In the genomic region with DNA sequence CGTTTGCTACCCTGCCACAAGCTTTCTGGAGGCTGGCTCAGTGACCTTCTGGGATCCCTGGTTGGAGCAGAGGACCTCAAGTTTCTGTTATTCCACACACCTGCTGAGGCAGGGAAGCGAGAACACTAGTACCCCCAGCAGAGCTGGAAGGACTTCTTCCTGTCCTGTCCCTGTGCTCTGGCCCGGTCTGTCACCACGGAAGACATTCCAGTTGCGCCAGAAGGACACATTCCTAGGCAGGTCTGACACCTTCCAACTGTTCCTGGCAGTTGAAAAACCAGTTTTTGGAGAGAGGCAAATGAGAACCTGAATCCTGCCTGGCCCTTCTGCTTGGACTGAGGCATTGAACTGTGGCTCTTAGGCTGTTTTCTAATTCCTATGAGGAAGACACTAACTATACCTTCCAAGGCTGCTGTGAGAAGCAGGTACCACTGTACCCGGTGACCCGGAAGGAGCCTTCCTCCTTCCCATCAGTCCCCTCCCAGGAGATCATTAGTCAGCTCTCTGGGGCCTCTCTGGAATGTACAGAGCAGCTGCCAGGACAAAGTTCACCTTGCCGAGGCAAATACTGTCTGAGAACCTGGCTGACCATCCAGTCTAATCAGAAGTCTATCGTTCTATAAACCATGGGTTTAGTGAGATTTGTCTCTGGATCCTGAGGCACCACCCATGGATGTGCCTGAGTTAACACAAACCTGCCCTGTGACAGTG, we compare ENCODE assay signal across 19 mouse cellular contexts. TPM values are rescaled to one million over a fixed set of nuclear protein-coding genes. Genes with fewer than 3 reads are reported as not detected.
DNase-seq lines count a peak whose midpoint lies in the region; ATAC-seq and TF ChIP-seq lines count a peak whose summit lies in the region.
"Had no signal": no experiment of that assay in that cellular context is flagged by ENCODE, and none has a peak within 500 bp of the region (broad histone marks: within the 10 kb centered on the region; RNA-seq: fewer than 3 reads in every experiment).

No protein-coding gene starts in this region.

- DNase-seq in limb, embryonic 10.5 days (ENCODE audit: low spot score), result no peak
- DNase-seq in R1 (ENCODE audit: low read depth, low spot score), result peak; percentile 27
- DNase-seq in kidney, adult 8-10 months, result peak; percentile 75 to 84
- DNase-seq in lung, postnatal 0 days (ENCODE audit: low spot score), result peak; percentile 47
- DNase-seq in layer of hippocampus, postnatal 36 days, result no peak
- DNase-seq: cerebellum, adult 9-10 months; embryo, embryonic 11 days; heart, adult 18-20 months; liver, embryonic 13.5 days; thymus, adult 18-20 months had no signal

- H3K4me3 ChIP-seq in limb, embryonic 15.5 days, result no peak overlapping the region
- no peak overlapping the region for H3K4me3 ChIP-seq in limb, embryonic 10.5 days
- no peak overlapping the region for H3K4me3 ChIP-seq in lung, postnatal 0 days (ENCODE audit: low read depth, low read length)
- H3K4me3 ChIP-seq in forebrain, embryonic 15.5 days, result no peak overlapping the region
- H3K4me3 ChIP-seq: hindbrain, embryonic 15.5 days; liver, embryonic 13.5 days; midbrain, embryonic 12.5 days had no signal

- peak overlapping the region; percentile 5; the same call in 1 of the 2 replicates for H3K27ac ChIP-seq in limb, embryonic 15.5 days
- no peak overlapping the region for H3K27ac ChIP-seq in limb, embryonic 10.5 days
- H3K27ac ChIP-seq in lung, postnatal 0 days (ENCODE audit: low read length), result no peak overlapping the region
- no peak overlapping the region for H3K27ac ChIP-seq in forebrain, embryonic 15.5 days (replicated peaks)
- H3K27ac ChIP-seq: hindbrain, embryonic 15.5 days; liver, embryonic 13.5 days; midbrain, embryonic 12.5 days had no signal

- peaks cover 18% of the 10 kb centered on the region for H3K27me3 ChIP-seq in limb, embryonic 15.5 days
- H3K27me3 ChIP-seq in limb, embryonic 10.5 days (ENCODE audit: low read depth, poor library complexity, severe bottlenecking), result peaks cover 48% of the 10 kb centered on the region
- H3K27me3 ChIP-seq in lung, postnatal 0 days (replicated peaks; ENCODE audit: insufficient read depth, low read length), result no peaks in the 10 kb centered on the region
- H3K27me3 ChIP-seq in forebrain, embryonic 15.5 days, result peaks cover 7% of the 10 kb centered on the region; the same call in 1 of the 2 replicates

- H3K4me1 ChIP-seq in limb, embryonic 15.5 days, result peaks cover 26% of the 10 kb centered on the region
- peaks cover 51% of the 10 kb centered on the region for H3K4me1 ChIP-seq in limb, embryonic 10.5 days
- no peaks in the 10 kb centered on the region for H3K4me1 ChIP-seq in lung, postnatal 0 days (ENCODE audit: insufficient read depth, low read depth, low read length)
- peaks cover 25% of the 10 kb centered on the region for H3K4me1 ChIP-seq in forebrain, embryonic 15.5 days
- H3K4me1 ChIP-seq: liver, embryonic 13.5 days had no signal

- no peaks in the 10 kb centered on the region for H3K9me3 ChIP-seq in limb, embryonic 15.5 days
- H3K9me3 ChIP-seq in limb, embryonic 10.5 days (replicated peaks), result no peaks in the 10 kb centered on the region
- H3K9me3 ChIP-seq in lung, postnatal 0 days (ENCODE audit: low read length), result no peaks in the 10 kb centered on the region
- no peaks in the 10 kb centered on the region for H3K9me3 ChIP-seq in forebrain, embryonic 15.5 days
- H3K9me3 ChIP-seq: hindbrain, embryonic 15.5 days; liver, embryonic 13.5 days; midbrain, embryonic 12.5 days had no signal

- TF ChIP-seq CTCF in lung, postnatal 0 days (IDR thresholded peaks at IDR 0.05), result no peak

- no peak for ATAC-seq in limb, embryonic 15.5 days (ENCODE audit: insufficient number of reproducible peaks, low FRiP score, low TSS enrichment, low read depth)
- ATAC-seq in lung, postnatal 0 days, result peak; percentile 59
- no peak for ATAC-seq in frontal cortex, adult (ENCODE audit: low TSS enrichment)
- ATAC-seq in forebrain, embryonic 15.5 days (replicated peaks), result no peak
- ATAC-seq: activated CD4-positive, CD25-positive, alpha-beta regulatory T cell, adult 4 months had no signal

- TF ChIP-seq EP300 in lung, postnatal 0 days (IDR thresholded peaks at IDR 0.05), result no peak

- WGBS in limb, embryonic 15.5 days, result 29% methylated on average over 9 of the region's 9 CpGs
- WGBS in limb, embryonic 10.5 days, result 42% methylated on average over 9 of the region's 9 CpGs
- 22% methylated on average over 9 of the region's 9 CpGs for WGBS in lung, postnatal 0 days
- 68% methylated on average over 9 of the region's 9 CpGs for WGBS in forebrain, embryonic 15.5 days

- H3K9ac ChIP-seq in limb, embryonic 15.5 days, result no peak overlapping the region
- H3K9ac ChIP-seq in lung, postnatal 0 days (replicated peaks; ENCODE audit: low read depth), result no peak overlapping the region
- H3K9ac ChIP-seq in forebrain, embryonic 15.5 days (replicated peaks), result no peak overlapping the region
- H3K9ac ChIP-seq: hindbrain, embryonic 15.5 days; liver, embryonic 13.5 days; midbrain, embryonic 12.5 days had no signal

- no peaks in the 10 kb centered on the region for H3K36me3 ChIP-seq in limb, embryonic 15.5 days
- H3K36me3 ChIP-seq in limb, embryonic 10.5 days, result no peaks in the 10 kb centered on the region
- H3K36me3 ChIP-seq in lung, postnatal 0 days (ENCODE audit: insufficient read depth, low read length), result no peaks in the 10 kb centered on the region
- no peaks in the 10 kb centered on the region for H3K36me3 ChIP-seq in forebrain, embryonic 15.5 days
- H3K36me3 ChIP-seq: hindbrain, embryonic 15.5 days; liver, embryonic 13.5 days; midbrain, embryonic 12.5 days had no signal

- no peak overlapping the region for H3K4me2 ChIP-seq in limb, embryonic 15.5 days
- H3K4me2 ChIP-seq in lung, postnatal 0 days (replicated peaks; ENCODE audit: low read depth, low read length), result no peak overlapping the region
- H3K4me2 ChIP-seq in forebrain, embryonic 15.5 days (replicated peaks), result no peak overlapping the region
- H3K4me2 ChIP-seq: hindbrain, embryonic 15.5 days; liver, embryonic 13.5 days; midbrain, embryonic 12.5 days had no signal

RNA-seq across cellular contexts. Expression of gene Ttc22, which starts 6.6 kb away (rescaled TPM):
- 18.7 and 19.2 TPM in 2 replicates for polyA plus RNA-seq in limb, embryonic 15.5 days (2015; fragmentation: Nextera tagmentation; extraction: Ambion mirVana)
- polyA plus RNA-seq in limb, embryonic 10.5 days (2016; fragmentation: Nextera tagmentation; extraction: Ambion mirVana), result 0.14 TPM in 1 of 2 replicates, not detected in the other
- polyA plus RNA-seq in lung, postnatal 0 days (2015; fragmentation: Nextera tagmentation; extraction: Ambion mirVana), result 2.2 and 2.5 TPM in 2 replicates
- polyA plus RNA-seq in forebrain, embryonic 15.5 days (2015; fragmentation: Nextera tagmentation; extraction: Ambion mirVana), result 0.34 and 0.62 TPM in 2 replicates
- under 1 TPM; 0.51 to 0.60 TPM for total RNA-seq in layer of hippocampus, postnatal 36 days (2021)
- total RNA-seq: heart, adult 18-20 months had no signal
- polyA plus RNA-seq: activated CD4-positive, CD25-positive, alpha-beta regulatory T cell, adult 4 months had no signal

RNA-seq across cellular contexts. Expression of gene Lexm, which starts 11.8 kb away (rescaled TPM):
- not detected in 2 replicates for polyA plus RNA-seq in limb, embryonic 15.5 days (2015; fragmentation: Nextera tagmentation; extraction: Ambion mirVana)
- 0.15 TPM in 2 replicates for polyA plus RNA-seq in limb, embryonic 10.5 days (2016; fragmentation: Nextera tagmentation; extraction: Ambion mirVana)
- polyA plus RNA-seq in lung, postnatal 0 days (2015; fragmentation: Nextera tagmentation; extraction: Ambion mirVana), result not detected in 2 replicates
- polyA plus RNA-seq in forebrain, embryonic 15.5 days (2015; fragmentation: Nextera tagmentation; extraction: Ambion mirVana), result not detected in 2 replicates
- total RNA-seq in layer of hippocampus, postnatal 36 days (2021), result not detected
- total RNA-seq: heart, adult 18-20 months had no signal
- polyA plus RNA-seq: activated CD4-positive, CD25-positive, alpha-beta regulatory T cell, adult 4 months; brain, embryonic 14.5 days; heart, postnatal 0 days; hindbrain, embryonic 15.5 days; spleen, adult 2 months had no signal

RNA-seq across cellular contexts. Expression of gene Pars2, which starts 22.1 kb away (rescaled TPM):
- polyA plus RNA-seq in limb, embryonic 15.5 days (2015; fragmentation: Nextera tagmentation; extraction: Ambion mirVana), result 12.4 and 14.0 TPM in 2 replicates
- 18.8 and 20.2 TPM in 2 replicates for polyA plus RNA-seq in limb, embryonic 10.5 days (2016; fragmentation: Nextera tagmentation; extraction: Ambion mirVana)
- 5.2 and 5.8 TPM in 2 replicates for polyA plus RNA-seq in lung, postnatal 0 days (2015; fragmentation: Nextera tagmentation; extraction: Ambion mirVana)
- 12.6 and 14.2 TPM in 2 replicates for polyA plus RNA-seq in forebrain, embryonic 15.5 days (2015; fragmentation: Nextera tagmentation; extraction: Ambion mirVana)
- 1 to 10 TPM; 5.3 to 7.1 TPM for total RNA-seq in layer of hippocampus, postnatal 36 days (2021)

RNA-seq across cellular contexts. Expression of gene Ttc4, which starts 49.9 kb away (rescaled TPM):
- polyA plus RNA-seq in limb, embryonic 15.5 days (2015; fragmentation: Nextera tagmentation; extraction: Ambion mirVana), result 89.0 and 92.3 TPM in 2 replicates
- polyA plus RNA-seq in limb, embryonic 10.5 days (2016; fragmentation: Nextera tagmentation; extraction: Ambion mirVana), result 110 and 132 TPM in 2 replicates
- polyA plus RNA-seq in lung, postnatal 0 days (2015; fragmentation: Nextera tagmentation; extraction: Ambion mirVana), result 38.8 and 39.0 TPM in 2 replicates
- polyA plus RNA-seq in forebrain, embryonic 15.5 days (2015; fragmentation: Nextera tagmentation; extraction: Ambion mirVana), result 121 and 124 TPM in 2 replicates
- 10 to 100 TPM; 50.1 to 50.3 TPM for total RNA-seq in layer of hippocampus, postnatal 36 days (2021)

Comparison
In these comparisons a context has a peak if more than half of its experiments do, and no peak if none do; other contexts are left out.
1. DNase-seq: peak in R1 (single experiment), kidney, adult 8-10 months (2 of 2) and lung, postnatal 0 days (single experiment); none in limb, embryonic 10.5 days (single experiment) and layer of hippocampus, postnatal 36 days (0 of 2).